Mouse (Mus musculus) olfactory bulb, adult 2 months (tissue): ENCODE measurements around the gene Ptpn1.

Source experiments
- CTCF ChIP-seq: fragments of 200-500 bp; IDR thresholded peaks from 2 replicates; pipeline ENCODE4 v1.5.1; 2012; ENCODE audit warnings: low read depth, mild to moderate bottlenecking, low read length, moderate library complexity; ENCODE audit not compliant: insufficient read depth
- POLR2A ChIP-seq: fragments of 200-500 bp; IDR thresholded peaks from 2 replicates; pipeline ENCODE4 v1.6.1; 2012; ENCODE audit warnings: mild to moderate bottlenecking, low read depth, low read length, moderate library complexity; ENCODE audit not compliant: insufficient read depth

DNA sequence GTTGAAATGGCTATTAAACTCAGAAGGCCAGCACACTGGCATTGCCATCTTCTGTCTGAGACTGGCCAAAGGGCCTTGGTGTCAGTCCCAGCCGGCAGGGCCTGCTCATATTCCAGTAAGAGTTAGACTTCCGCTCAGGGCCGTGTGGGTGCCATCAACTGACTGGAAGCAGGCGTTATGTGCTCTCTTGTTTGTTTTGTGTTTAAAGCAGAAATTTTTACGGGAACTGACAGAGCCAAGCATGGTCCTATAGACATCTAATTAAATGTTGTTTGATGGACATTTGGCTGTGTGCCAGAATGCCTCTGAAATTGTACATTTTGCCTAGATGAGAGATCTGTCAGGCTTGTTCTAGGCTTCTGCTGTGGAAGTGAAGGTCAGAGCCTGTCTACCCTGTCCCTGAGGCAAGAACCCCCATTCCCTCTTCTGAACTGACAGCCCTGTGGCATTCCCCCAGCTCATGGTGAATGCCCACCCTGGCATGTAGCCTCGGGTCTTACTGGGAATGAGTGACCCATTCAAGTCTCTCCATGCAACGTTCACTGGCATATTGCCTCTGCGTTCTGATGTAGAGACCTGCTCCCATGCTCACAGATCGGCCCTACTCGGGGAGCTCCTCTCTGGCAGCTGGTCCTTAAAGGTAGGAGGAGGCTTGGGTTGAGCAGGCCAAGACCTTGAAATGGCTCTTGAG lies 38.1 kb downstream of the Ptpn1 start:
- TF ChIP-seq CTCF (no peak), POLR2A (no peak)
